Mouse (Mus musculus): Measurements from ENCODE around the gene Ninj1.

Ninj1 gene

GRCm38 (mm10) chr13:49187288-49188218, at the start of gene Ninj1:
Ninj1 (plus strand) TSS chr13:49187485.
- DNase-seq = peak; percentile 89

DNA sequence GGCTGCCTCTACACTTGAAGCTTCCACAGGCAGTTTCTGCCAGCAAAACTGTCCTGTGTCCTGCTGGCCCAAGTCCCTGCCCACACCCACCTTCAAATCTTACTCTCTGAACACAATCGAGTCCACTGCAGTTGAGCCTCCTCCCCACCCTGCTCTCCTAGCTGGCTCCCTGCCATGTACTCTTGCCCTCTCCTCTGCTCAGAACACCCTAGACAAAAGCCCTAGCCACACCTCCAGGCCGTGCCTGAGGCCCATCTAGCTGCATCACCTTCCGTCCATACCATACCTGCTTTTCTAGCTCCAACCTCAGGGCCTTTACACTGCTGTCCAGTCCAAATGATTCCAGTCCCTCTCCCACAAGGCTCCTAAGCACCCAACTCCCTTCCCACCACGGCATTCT, 46.7 kb upstream of the Ninj1 start:
- DNase-seq = peak; percentile 17

GRCm38 (mm10) chr13:49142396-49142795, 44.9 kb upstream of the Ninj1 start:
- no peak for DNase-seq

GRCm38 (mm10) chr13:49143323-49143722, 44.0 kb upstream of the Ninj1 start:
- DNase-seq = no peak

DNA sequence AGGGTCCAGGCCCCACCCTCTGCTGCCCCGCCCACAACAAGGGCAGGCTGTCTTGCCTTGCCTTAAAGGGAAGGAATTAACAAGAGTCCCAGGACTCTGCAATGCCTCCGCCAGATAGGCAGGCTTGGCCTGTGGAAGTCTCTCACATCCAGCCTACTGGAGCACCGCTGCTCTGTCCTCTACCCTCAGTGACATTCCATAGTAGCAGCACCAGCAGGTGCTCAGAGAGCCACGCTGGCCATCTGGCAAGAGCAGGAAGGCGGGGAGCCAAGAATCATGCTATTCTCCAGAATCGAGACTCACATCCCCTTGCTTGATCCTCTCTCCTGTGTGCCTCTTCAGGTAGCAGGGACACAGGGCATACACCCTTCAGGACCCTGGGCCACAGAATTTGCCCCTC, 42.8 kb upstream of the Ninj1 start:
- DNase-seq = no peak

DNA sequence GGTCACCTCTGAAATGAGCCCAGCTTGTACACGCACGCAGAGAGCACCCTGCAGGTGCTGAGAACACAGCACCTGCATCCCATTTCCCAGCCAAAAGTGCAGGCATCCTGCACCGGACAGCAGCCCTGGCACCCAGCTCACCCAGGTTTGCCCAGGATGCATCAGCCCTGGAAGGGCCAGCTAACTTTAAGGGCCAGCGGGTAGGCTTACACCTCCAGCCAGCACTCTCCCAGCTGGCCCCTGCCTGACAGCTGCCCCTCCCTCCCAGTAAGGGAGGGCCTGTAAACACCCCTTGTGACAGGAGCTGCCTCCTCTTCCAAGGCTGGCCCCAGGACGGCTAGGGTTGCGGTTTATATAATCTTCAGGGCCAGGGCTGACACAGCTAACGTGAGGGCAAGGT, 41.9 kb upstream of the Ninj1 start:
- DNase-seq = no peak

- DNase-seq = no peak
Measured at GRCm38 (mm10) chr13:49146040-49146697, 41.1 kb upstream of the Ninj1 start.

- no peak for DNase-seq
Measured at GRCm38 (mm10) chr13:49146698-49147006, 40.6 kb upstream of the Ninj1 start.

GRCm38 (mm10) chr13:49147007-49147857, 40.1 kb upstream of the Ninj1 start:
- DNase-seq = no peak

- peak; percentile 66 for DNase-seq
Measured at GRCm38 (mm10) chr13:49147858-49148226, 39.4 kb upstream of the Ninj1 start, which contains the start of gene Wnk2. Wnk2 (minus strand) TSS chr13:49148014.

- DNase-seq = no peak
Measured at GRCm38 (mm10) chr13:49148687-49149086, 38.6 kb upstream of the Ninj1 start.

DNA sequence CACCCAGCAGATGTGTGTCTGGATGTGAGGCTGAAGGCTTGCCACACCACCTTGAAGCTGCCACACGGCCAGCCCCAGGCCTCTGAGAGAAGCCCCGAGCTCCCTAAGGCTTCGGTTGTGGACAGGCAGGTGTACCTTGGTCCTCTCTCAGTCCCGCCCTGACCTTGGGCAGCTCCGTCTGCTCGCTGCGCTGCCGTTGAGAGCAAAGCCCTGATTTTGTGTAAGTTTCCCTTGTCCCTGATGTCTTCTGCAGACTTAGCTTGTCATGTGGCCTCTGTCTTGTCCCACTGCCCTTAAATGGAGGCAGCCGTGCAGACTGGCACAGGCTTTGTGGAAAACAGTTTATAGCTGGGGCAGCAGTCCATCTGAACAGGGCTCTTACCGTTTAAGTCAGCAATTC, 33.3 kb upstream of the Ninj1 start:
- DNase-seq = no peak

DNA sequence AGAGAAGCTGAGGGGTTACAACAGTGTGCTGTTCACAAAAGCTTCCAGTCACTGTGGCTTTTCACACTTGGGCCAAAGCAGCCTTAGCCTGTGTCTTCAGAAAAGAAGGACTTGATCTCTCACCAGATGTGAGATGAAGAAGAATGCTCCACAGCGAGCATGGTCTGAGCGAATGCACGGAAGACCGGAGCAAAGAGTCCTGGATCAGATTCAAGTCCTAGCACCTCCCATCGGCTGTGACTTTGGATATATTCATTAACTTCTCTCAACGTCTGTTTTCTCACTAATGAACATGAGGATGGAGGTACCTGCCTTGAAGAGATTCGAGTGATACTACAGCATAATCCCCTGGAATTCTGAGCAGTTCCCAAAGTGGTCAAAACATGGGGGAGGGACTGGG, 32.7 kb upstream of the Ninj1 start:
- no peak for DNase-seq

- DNase-seq = no peak
Measured at GRCm38 (mm10) chr13:49156645-49157044, 30.6 kb upstream of the Ninj1 start.

GRCm38 (mm10) chr13:49158040-49158713, 29.1 kb upstream of the Ninj1 start:
- peak; percentile 28 for DNase-seq

DNA sequence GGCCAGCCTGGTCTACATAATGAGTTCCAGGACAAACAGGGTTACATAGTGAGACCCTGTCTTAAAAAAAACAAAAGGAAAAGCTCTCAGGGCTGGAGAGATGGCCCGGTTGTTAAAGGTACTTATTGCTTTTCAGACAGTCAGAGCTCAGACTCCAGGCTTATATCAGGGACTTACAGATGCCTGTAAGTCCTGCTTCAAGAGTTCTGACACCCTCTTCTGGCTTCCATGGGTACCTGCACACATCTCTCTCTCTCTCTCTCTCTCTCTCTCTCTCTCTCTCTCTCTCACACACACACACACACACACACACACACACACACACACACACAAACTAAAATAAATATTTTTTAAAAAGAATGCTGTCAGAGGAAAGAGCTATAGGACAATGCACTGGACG, 26.0 kb upstream of the Ninj1 start:
- no peak for DNase-seq

DNA sequence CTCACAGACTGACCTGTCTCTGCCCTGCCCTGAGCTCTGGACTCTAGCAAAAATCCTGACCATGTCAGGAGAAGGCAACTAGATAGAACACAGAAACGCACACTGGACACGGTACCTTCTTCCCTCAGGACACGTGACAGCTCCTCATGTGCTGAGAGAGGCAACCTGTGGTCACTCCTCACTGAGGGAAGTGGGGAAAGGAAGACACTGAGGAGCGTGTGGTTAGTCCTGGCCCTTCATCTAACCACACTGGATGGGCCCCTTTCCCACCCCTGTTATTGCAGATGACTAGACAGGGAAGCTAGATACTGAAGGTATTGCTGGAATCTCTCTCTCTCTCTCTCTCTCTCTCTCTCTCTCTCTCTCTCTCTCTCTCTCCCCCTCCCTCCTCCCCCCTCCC, 24.6 kb upstream of the Ninj1 start:
- DNase-seq = no peak

DNA sequence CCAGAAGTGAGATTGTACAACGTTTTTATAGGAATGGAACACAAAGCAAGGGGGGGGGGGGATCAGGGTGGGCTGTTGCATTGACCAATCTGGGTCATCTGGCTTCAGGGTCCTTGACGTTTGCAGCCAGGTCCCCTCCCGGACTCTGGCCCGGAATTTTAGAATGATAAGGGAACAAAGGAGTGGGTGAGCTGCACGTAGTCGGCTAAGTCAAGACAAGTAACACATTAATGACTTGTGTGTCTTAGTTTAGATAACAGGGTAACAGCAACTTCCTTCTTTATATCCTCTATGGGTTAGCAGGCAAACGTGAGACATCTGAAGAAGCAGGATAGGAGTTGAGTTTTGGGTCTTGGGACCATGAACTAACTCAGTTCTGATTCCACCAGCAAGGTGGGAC, 23.6 kb upstream of the Ninj1 start:
- no peak for DNase-seq

DNA sequence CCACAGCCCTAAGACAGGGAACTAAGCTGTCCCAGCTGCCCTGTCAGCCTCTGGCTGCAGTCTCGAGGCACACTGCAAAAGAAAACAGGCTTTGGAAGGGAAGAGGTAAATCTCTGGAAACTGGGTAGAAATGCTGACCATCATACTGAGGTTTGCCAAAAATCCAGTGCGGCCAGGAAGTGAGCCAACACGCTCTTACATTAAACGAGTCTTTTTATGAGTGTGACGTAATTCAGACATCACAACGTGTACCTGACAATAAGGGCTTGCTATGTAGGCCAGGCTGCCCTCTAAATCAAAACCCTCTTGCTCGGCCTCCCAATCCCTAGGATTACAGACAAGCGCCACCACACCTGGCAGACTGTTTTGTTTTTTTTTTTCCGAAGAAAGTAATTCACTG, 20.2 kb upstream of the Ninj1 start:
- no peak for DNase-seq

DNA sequence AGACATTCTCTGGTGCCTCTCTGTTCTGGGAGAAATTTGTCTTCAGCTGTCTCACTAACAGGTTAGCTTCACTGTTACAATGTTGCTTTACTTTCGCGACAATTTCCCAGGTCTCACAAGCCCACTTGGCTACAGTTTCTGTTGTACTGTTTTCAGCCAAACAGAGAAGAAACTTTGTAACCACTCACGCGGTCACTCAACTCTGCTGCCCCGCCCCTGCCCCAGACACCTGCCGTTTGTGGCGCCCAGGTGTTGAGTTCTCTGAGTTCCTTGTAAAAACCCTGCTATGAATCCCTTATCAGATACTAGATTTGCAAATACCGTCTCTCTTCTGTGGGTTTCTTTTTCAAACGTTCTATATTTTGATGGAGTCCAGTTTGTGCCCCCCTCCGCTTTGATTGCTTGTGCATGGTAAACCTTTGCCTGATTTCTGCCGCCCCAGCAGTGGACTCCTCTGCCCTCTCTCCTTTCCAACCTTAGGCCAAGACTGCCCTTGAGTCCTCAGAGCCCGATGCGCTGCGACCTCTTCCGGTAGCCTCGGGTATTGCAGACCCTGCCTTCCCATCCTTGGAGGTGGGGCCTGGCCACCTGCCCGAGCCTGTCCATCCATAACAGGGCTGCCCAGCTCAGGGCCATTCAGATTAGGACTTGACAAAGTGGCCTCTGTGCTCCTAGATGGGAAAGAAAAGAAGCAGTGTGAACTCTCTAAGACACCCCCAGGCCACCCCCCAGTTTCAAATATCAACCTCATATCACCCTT, 17.7 kb upstream of the Ninj1 start:
- peak; percentile 93 for DNase-seq

DNA sequence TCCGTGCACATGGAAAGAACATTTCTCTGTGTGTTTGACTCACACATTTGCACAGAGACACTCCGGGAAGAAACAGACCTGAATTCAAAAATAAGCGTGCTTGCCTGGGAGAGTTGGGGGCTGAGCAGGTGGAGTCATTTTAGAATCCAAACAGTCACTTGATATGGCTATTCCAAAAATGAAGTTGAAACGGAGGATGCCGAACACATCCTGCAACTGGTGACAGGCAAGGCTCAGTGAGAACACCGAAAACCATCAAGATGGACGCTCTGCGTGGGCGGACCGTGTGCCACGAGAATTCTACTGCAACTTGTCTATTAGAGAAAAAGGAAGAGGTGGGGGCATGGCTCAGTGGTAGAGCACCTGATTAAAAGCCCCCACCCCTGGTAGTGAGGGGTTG, 16.7 kb upstream of the Ninj1 start:
- DNase-seq = no peak

DNA sequence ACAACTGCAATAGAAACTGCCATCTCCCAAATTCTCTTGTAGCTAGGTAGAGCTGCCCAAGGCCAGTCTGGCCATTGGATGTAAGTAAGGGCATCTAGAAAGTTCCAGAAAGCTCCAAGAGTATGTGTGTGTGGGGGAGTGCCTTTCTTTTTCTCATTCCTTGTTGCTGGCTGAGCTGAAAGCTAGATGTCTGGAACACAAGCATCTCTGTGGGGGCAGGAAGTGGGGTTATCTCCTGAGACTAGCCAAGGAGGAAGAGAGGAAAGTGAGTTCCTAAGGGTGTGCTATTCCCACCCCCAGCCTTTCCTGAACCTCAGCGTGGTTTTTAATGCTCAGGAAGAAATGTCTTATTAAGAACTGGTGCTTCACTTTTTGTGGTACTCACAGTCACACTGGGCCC, 15.6 kb upstream of the Ninj1 start:
- no peak for DNase-seq
